In the genomic region with DNA sequence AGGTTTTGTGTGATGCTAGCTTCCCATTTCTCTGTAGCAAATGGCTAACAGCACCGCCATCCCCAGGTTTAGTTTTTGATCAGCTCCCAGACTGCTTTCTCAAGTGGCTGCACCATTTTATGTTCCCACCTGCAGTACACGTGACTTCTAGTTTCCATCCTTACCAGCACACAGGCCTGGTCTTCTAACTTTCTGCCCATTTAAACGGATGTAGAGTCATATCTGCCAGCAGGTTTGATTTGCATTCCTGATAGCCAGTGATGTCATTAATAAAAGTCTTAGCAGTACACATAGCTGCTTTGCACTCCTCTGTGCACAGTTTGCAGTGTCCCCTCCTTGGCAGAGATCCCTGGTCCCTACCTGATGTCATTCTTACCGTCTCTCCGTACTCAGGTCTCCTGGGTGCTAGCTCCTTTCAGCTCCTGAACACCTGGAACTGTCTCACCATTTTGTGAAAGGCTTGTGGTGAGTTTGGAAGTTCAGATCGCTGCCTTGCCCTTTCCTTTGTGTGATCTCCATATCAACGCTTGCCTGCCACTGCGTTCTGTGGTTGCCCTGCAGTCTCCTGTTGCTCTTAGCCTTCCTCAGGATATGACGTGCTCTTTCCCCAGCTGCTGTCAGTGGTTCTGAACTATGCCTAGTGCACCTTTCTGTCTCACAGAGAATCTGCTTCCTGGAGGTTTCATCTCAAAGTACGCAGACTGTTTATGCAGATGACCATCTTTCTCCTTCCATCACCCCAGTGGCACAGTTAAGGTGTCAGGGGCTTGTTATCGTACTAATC, we compare ENCODE assay signal across 19 mouse cellular contexts. TPM values are rescaled to one million over a fixed set of nuclear protein-coding genes. Genes with fewer than 3 reads are reported as not detected.
A peak's percentile ranks its signal among the peaks of the same experiment; 100 is the strongest.
DNase-seq lines count a peak whose midpoint lies in the region; ATAC-seq lines count a peak whose summit lies in the region.
"Had no signal": no experiment of that assay in that cellular context is flagged by ENCODE, and none has a peak within 500 bp of the region (broad histone marks: within the 10 kb centered on the region; RNA-seq: fewer than 3 reads in every experiment).

No protein-coding gene starts in this region.

- peak; percentile 37 for DNase-seq in thymus, postnatal 0 days (ENCODE audit: low spot score)
- DNase-seq in thymus, postnatal 25 days, result no peak
- DNase-seq in adipocyte (ENCODE audit: low spot score), result no peak
- no peak for DNase-seq in frontal cortex, postnatal 36 days (ENCODE audit: low spot score in 2 of 2)
- DNase-seq: adrenal gland, adult 2 months; adrenal gland, postnatal 36 days; cerebellum, adult 18-20 months; cerebellum, postnatal 14 days; heart, postnatal 14 days; kidney, adult 11 months; kidney, postnatal 25 days; right cerebral cortex, adult 18-20 months; spleen, adult 18-20 months had no signal

- ATAC-seq in CD4-positive, CD25-positive, alpha-beta regulatory T cell, adult 4 months, result peak; percentile 85
- peak; percentile 93 for ATAC-seq in common myeloid progenitor, adult 5-6 weeks (replicated peaks; ENCODE audit: low read depth, poor library complexity, severe bottlenecking)
- ATAC-seq in megakaryocyte progenitor cell, adult 5-6 weeks (replicated peaks; ENCODE audit: poor library complexity), result peak; percentile 80
- no peak for ATAC-seq in erythroblast, adult 5-6 weeks (replicated peaks; ENCODE audit: low FRiP score, poor library complexity, severe bottlenecking)
- ATAC-seq: forebrain, embryonic 16.5 days; midbrain, embryonic 15.5 days had no signal

RNA-seq across cellular contexts. Expression of gene Vps26c, which starts 41.7 kb away (rescaled TPM):
- polyA plus RNA-seq in thymus, postnatal 0 days (2015; fragmentation: Nextera tagmentation; extraction: Ambion mirVana), result 43.9 and 44.2 TPM in 2 replicates
- polyA plus RNA-seq in CD4-positive, CD25-positive, alpha-beta regulatory T cell, adult 4 months (2017; shearing (Covaris generic)), result 10 to 100 TPM; 89.2 to 95.1 TPM
- total RNA-seq in common myeloid progenitor, adult 5-6 weeks (2017), result 9.3 and 20.8 TPM in 2 replicates
- total RNA-seq in megakaryocyte progenitor cell, adult 5-6 weeks (2015), result 21.8 and 26.4 TPM in 2 replicates
- 29.5 and 32.9 TPM in 2 replicates for total RNA-seq in megakaryocyte progenitor cell, adult 5-6 weeks (2017)
- 5.2 and 8.4 TPM in 2 replicates for total RNA-seq in erythroblast, adult 5-6 weeks (2015; ENCODE audit: low replicate concordance)
- total RNA-seq in erythroblast, adult 5-6 weeks (2017; ENCODE audit: low replicate concordance), result 4.5 and 19.8 TPM in 2 replicates
